Mouse (Mus musculus) stomach, embryonic 15.5 days (tissue): ENCODE results near the gene Pnma1. TPM values are rescaled to one million over a fixed set of nuclear protein-coding genes. Genes with fewer than 3 reads are reported as not detected.

Source experiments
- ATAC-seq: fragments of 200-750 bp; cut with Nextera tagmentation; 2 replicates; pipeline ENCODE4 v1.8.0; 2017; ENCODE audit warnings: low read depth, moderate number of reproducible peaks, moderate TSS enrichment; ENCODE audit not compliant: insufficient read depth, low FRiP score
- H3K27ac ChIP-seq: fragments of 300-500 bp; sonication (generic); 2 replicates; pipeline ENCODE4 v1.5.1; 2015; ENCODE audit warnings: mild to moderate bottlenecking, inconsistent platforms
- H3K27me3 ChIP-seq: fragments of 300-500 bp; sonication (generic); replicated peaks from 2 replicates; pipeline ENCODE4 v1.6.1; 2015; ENCODE audit warnings: inconsistent platforms
- H3K36me3 ChIP-seq: fragments of 300-500 bp; sonication (generic); 2 replicates; pipeline ENCODE4 v1.6.1; 2015; ENCODE audit warnings: inconsistent platforms
- H3K4me1 ChIP-seq: fragments of 300-500 bp; sonication (generic); 2 replicates; pipeline ENCODE4 v1.6.1; 2015; ENCODE audit warnings: inconsistent platforms
- H3K4me2 ChIP-seq: fragments of 300-500 bp; sonication (generic); 2 replicates; pipeline ENCODE4 v1.6.1; 2015; ENCODE audit warnings: mild to moderate bottlenecking, inconsistent platforms
- H3K4me3 ChIP-seq: fragments of 300-500 bp; sonication (generic); replicated peaks from 2 replicates; pipeline ENCODE4 v1.5.1; 2015; ENCODE audit warnings: inconsistent platforms
- H3K9ac ChIP-seq: fragments of 300-500 bp; sonication (generic); 2 replicates; pipeline ENCODE4 v1.6.1; 2015; ENCODE audit warnings: inconsistent platforms
- H3K9me3 ChIP-seq: fragments of 300-500 bp; sonication (generic); 2 replicates; pipeline ENCODE4 v1.6.1; 2016; ENCODE audit warnings: inconsistent platforms
- WGBS: fragments of 180-500 bp; shearing (Covaris S2); methylation state at CpG from one replicate; pipeline ENCODE4 v1.1.7; 2015; 5-methylcytosine and 5-hydroxymethylcytosine counted together
- polyA plus RNA-seq: library from polyadenylated mRNA; unstranded; fragments of >200 nt; fragmentation: Nextera tagmentation; extraction: Ambion mirVana; gene quantifications from 2 replicates; pipeline ENCODE4 v1.2.1, GENCODE M21; 2015

Gene Pnma1
- polyA plus RNA-seq, 1 experiment from 2014 or later, result 0.94 TPM

DNA sequence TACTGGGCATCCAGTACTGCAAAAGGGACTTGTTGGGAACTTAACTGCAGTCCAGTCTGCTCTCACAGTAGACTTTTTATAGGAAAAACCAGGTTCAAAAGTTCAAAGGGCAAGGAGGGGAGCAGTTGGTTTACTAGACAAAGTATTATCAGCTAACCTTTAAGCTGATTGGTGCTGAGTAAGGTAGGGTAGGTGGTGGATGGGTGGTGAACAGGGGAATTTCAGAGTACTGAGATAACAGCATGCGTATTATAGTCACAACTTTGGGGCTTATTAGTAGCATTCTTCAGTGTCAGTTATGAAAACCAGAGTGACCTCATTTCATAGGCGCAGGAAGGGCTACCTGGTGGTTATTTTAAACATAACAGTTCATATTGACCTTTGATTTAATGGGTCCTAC lies 48.7 kb downstream of the Pnma1 start:
- no peak for ATAC-seq
- Histone ChIP-seq H3K27ac (no peak overlapping the region), H3K4me2 (no peak overlapping the region), H3K27me3 (no peaks in the 10 kb centered on the region), H3K36me3 (no peaks in the 10 kb centered on the region), H3K9ac (no peak overlapping the region), H3K4me3 (no peak overlapping the region), H3K9me3 (no peaks in the 10 kb centered on the region), H3K4me1 (no peaks in the 10 kb centered on the region)
- 87% methylated on average over 2 of the region's 2 CpGs for WGBS

Other genes starting within 250 kb of the Pnma1 start
- 29.8 and 34.1 TPM in 2 replicates for gene Numb, start 226.6 kb downstream of the Pnma1 start, polyA plus RNA-seq
- 14.3 and 15.6 TPM in 2 replicates for gene Riox1, start 197.9 kb downstream of the Pnma1 start, polyA plus RNA-seq
- 0.04 TPM in 1 of 2 replicates, not detected in the other for gene Heatr4, start 163.6 kb downstream of the Pnma1 start, polyA plus RNA-seq
- gene Acot2, start 160.6 kb downstream of the Pnma1 start, polyA plus RNA-seq, result 29.0 and 30.0 TPM in 2 replicates
- gene Acot1, start 139.0 kb downstream of the Pnma1 start, polyA plus RNA-seq, result 51.1 and 62.7 TPM in 2 replicates
- 2.4 and 2.6 TPM in 2 replicates for gene Acot4, start 110.1 kb downstream of the Pnma1 start, polyA plus RNA-seq
- gene Gm49366, start 109.6 kb downstream of the Pnma1 start, polyA plus RNA-seq, result 0.73 TPM in 1 of 2 replicates, not detected in the other
- gene Acot3, start 96.3 kb downstream of the Pnma1 start, polyA plus RNA-seq, result 0.68 and 1.3 TPM in 2 replicates
- 0.14 TPM in 1 of 2 replicates, not detected in the other for gene Acot5, start 79.2 kb downstream of the Pnma1 start, polyA plus RNA-seq
- 1.6 and 1.7 TPM in 2 replicates for gene Acot6, start 47.8 kb downstream of the Pnma1 start, polyA plus RNA-seq
- 3.9 and 5.3 TPM in 2 replicates for gene Dnal1, start 34.1 kb downstream of the Pnma1 start, polyA plus RNA-seq
- gene Elmsan1, start 70.4 kb upstream of the Pnma1 start, polyA plus RNA-seq, result 9.9 and 10.5 TPM in 2 replicates
- 28.3 and 32.6 TPM in 2 replicates for gene Ptgr2, start 136.7 kb upstream of the Pnma1 start, polyA plus RNA-seq
- 63.8 and 69.6 TPM in 2 replicates for gene Zfp410, start 168.4 kb upstream of the Pnma1 start, polyA plus RNA-seq
- 42.0 and 42.8 TPM in 2 replicates for gene Coq6, start 213.2 kb upstream of the Pnma1 start, polyA plus RNA-seq
- 2.6 and 3.0 TPM in 2 replicates for gene Fam161b, start 213.3 kb upstream of the Pnma1 start, polyA plus RNA-seq